Mouse (Mus musculus) gastrocnemius, adult 18-20 months (tissue): ENCODE data around the gene Lrrc26. TPM values are rescaled to one million over a fixed set of nuclear protein-coding genes. Genes with fewer than 3 reads are reported as not detected.
A peak's percentile ranks its signal among the peaks of the same experiment; 100 is the strongest.

Source experiments
- DNase-seq: peaks from one replicate; pipeline ENCODE4 v3.0.0; 2021; ENCODE audit warnings: low spot score
- total RNA-seq, 2 experiments: library from RNA; stranded (reverse); gene quantifications; 2 replicates each; pipeline ENCODE4 v1.2.3; 2021

Lrrc26 gene
- total RNA-seq, 2 experiments from 2014 or later, result not detected

DNA sequence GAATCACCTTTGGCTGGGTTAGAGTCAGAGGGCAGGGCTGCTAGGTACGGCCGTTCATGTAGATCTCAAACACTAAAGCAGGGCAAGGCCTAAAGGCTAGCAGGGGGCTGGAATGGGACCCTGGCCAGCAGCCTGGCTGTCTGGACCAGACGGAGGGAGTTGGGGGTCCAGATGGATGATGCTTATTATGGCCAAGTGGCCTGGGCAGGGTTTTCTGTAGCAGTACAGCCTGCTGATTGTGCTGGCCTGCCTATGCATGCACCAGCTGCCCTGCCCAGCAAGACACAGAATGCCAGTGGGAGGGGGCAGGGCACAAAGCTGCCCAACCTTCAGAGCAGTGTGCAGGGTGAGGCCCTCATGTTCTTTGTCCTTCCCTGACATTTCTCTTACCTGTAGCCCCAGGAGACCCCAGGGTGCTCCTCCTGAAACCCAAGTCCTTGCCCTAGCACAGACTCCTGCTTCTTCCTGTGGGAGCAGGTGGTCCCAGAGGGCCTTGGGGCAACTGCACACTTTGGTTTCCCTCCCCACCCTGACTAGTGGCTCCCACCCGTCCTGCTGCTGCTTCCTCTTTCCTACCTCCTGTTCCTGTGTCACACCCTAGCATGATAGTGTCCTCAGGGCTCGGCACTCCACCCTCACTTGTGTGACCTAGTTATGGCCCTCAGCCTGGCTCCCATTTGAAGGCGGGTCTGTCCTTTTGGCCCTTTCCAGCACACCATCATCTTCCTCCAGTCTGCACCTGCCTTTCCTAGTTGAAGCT is 23.6 kb upstream of the Lrrc26 start:
- DNase-seq, result no peak

DNA sequence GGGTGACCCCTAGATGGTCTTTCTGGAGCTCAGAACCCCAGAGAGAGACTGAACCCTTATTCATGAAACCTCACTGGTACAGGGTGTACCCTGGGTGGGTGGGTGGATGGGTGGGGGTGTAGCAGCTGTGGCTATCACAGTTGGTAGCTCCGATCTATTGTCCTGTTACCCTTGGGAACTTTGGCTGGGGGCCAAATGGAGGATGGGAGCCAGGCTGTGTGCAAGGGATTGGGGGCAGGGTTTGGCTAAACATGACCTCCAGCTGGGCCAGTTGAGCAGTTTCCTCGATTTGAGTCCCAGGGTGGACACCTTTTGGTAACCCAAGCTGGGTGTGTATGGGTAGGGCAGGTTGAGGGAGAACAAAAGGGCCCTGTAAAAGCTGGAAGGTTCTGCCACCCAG is 23.0 kb upstream of the Lrrc26 start:
- DNase-seq, result no peak

DNA sequence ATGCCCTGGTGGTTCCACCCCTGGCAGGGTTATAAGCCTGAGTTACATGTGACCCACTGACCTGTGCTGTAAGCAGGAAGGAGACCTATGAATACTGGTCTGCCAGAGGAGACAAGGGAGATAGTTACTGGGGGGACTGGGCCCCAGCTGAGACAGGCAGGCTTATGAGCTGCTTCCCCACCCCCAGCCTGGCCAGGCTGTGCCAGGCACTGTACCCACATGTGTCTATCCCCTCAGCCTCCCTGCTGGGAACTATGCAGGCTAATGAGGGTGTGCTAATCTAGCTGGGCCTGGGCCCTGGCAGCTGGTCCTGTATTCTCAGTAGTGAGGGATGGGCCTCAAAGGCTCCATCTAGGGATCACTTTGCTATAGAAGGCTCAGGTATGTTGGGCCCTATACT is 22.5 kb upstream of the Lrrc26 start:
- no peak for DNase-seq

DNA sequence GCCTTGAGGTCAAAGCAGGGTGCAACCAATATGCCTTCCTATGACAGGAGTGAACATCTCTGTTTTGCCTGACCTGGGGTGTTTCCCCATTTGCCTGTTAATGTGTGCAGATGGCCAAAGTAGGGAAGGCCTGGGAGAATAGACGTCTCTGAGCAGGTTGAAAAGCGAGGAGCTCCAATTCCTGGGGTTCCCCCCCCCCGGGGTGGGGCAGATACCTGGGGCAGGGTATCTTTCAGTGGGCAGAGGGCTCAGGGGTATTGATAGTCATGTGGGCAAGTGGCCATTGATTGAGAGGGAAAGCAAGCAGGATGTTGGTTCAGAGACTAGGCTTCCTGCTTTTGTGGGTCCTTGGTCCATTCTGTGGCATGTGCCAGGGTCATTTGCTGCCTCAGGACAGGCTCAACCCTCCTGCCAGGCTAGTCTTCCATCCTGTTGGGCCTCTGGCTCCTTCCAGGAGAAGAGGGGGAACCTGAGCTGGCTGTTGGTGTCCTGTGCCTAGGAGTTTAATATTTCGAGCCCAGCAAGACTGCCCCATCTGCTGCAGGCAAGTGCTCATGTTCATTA is 21.9 kb upstream of the Lrrc26 start:
- no peak for DNase-seq

DNA sequence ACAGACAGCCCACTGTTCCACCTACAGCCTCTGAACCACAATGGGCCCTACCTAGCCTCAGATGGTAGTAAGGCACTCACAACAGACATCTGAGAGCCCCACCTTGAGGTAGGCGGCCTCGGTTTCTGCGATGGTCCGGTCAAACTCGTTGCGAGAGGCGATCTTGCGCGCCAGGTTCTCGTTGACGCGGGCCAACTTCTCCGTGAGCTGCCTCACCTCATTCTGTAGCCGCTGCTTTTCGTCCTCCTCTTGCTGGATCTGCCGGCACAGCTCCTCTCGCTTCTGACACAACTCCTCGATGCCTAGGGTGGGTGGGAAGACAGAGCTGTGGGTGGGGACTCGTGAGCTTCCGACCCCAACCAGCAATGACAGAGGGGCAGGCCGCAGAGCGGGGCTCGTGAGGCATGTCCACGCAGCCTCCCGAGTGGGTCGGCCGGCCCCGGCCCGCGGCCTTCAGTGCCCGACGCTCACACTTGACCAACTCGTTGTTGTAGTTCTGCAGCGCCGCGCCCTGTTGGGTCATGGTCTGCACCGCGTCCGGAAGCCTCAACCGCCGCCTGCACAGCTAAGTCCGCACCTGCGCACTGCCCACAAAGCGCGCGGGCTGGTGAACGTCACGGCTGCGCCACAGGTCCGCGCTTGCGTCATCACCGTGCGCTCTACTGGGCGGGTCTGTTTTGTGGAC is 17.7 kb upstream of the Lrrc26 start, which contains the start of the genes Ssna1 and Anapc2:
Gene Ssna1, minus strand, starts transcription at position 612 of the 685 bp plus-strand sequence.
Gene Anapc2, plus strand, starts transcription at position 652 of the 685 bp plus-strand sequence.
- DNase-seq, result peak; percentile 97

DNA sequence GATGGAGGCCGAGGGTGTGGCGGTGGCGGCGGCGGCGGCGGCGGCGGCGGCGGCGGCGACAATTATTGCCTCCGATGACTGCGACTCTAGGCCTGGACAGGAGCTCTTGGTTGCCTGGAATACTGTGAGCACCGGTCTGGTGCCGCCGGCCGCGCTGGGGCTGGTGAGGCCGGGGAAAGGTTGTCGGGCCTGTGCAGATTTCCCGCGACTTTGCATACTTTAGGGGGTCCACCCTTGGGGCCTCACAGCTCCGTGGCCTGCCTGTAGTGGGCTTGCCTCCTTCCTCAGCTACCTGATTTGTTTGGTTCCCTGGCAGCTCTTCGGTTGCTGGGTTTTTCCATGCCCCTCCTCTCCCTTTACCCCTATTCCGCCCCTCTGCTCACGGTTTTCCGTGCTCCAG is 17.2 kb upstream of the Lrrc26 start:
- no peak for DNase-seq

DNA sequence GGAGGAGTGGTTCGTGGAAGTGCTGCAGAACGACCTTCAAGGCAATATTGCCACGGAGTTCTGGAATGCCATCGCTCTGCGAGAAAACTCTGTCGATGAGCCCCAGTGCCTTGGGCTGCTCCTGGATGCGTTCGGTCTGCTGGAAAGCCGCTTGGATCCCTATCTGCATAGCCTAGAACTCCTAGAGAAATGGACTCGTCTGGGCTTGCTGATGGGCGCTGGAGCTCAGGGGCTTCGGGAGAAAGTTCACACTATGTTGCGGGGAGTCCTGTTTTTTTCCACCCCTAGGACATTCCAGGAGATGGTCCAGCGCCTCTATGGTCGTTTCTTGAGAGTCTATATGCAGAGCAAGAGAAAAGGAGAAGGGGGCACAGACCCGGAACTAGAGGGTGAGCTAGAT is 16.7 kb upstream of the Lrrc26 start:
- no peak for DNase-seq

DNA sequence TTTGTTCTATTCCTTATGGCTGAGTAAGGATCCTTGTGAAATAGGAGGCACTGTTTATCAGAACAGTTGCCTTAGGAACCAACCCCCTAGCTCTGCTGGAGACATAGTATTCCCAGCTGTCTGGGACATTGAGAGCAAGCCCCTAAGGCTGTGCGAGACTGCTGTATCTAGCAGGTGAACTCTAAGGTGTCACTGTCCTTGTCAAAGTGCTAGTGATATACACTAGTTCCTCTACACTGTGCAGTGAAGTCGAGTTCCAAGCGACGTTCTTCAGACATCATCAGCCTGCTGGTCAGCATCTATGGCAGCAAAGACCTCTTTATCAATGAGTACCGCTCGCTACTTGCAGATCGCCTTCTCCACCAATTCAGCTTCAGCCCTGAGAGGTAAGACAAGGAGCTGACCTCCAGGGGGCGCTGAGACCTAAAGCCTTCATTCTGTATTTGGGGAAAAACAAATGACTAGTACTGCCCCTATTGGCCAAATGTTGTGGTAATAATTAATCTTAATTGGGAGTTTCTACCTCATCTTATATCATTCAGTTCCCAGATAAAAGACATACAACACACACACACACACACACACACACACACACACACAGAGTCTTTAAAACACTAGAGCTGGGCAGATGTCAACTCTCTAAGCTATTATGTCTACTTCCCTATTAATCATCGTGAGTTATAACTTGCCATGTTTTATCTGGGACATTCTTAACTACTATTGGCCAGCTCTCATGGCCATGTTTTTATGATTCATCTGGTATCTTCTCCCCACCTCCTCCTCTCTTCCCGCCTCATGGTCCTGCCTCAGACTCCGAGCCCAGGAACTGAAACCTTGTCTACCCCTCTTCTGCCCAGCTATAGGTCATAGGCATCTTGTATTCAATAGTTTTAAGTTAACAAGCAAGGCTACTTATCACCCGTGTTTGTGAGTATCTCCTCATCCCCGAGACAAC is 10.5 kb upstream of the Lrrc26 start:
- peak; percentile 75 for DNase-seq

DNA sequence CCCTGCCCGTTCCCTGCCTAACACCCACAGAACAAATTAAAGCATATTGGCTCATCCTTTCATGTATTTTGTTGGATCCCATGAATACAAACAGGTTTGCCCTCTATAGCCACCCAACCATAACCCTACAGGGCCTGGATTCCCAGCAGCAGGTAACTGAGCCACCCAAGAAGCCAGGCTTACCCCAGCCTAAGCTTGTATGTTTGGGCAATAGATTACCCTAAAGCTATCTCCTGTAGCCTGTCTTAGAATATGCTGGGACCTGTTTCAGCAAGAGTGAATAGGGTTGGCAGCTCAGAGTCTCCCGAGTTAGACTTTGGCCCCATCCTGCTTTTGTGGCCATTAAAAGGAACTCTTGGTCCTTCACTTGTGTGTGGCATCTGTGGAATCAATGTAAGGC is 4.2 kb upstream of the Lrrc26 start:
- DNase-seq, result no peak

DNA sequence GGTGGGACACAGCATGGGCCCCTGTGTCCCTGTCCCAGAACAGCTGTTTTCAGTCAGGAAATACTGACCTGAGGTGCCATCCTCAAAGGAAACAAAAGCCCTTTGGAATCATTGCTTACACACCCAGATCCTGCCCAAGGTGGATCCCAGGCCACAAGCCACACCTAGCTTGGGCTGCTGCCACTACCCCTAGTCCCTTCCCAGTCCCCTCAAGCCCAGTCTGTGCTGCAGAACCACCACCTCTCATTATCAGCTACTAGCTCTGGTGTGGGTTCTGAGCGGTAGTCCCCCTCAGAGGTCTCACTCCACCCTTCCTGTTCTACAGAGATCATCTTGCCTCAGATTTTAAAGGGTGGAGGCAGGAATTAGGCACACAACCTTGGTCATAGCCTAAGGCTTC is 3.4 kb upstream of the Lrrc26 start:
- no peak for DNase-seq

DNA sequence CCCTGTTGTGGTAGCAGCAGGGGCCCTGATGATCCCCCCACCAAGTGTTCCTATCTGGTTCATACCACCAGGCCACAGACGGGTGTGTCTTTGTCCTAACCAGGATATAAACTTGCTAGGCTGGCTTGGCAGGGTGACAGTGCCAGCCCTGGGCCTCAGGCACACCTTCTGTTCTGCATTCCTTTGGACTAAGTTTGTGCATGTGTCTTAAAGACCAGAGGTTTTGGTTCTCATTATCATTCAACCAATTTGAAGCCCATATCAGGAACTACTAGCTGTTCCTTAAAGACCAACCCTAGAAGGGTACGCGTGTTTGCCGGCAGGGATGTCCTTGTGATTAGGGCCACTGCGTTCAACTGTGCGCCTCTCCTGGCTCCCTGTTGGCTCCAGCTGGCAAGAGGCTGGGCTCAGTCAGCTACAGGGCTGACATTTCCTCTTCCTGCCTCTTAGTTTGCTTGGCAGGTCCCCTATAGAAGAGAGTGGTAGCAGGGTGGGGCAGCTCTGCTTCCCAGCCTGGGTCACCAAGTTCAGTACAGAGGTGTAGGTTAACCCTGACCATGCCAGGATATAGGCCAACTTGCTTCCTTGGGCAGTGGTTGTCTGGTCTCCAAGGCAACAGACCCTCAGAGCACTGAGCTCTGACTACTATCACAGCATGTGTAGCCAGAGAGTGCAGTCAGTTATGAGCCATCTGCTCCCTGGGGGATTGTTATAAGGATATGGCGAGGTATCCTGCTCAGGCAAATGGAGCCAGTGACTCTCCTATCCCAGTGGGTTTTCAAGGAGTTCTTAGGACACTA is 2.7 kb upstream of the Lrrc26 start:
- DNase-seq, result no peak

DNA sequence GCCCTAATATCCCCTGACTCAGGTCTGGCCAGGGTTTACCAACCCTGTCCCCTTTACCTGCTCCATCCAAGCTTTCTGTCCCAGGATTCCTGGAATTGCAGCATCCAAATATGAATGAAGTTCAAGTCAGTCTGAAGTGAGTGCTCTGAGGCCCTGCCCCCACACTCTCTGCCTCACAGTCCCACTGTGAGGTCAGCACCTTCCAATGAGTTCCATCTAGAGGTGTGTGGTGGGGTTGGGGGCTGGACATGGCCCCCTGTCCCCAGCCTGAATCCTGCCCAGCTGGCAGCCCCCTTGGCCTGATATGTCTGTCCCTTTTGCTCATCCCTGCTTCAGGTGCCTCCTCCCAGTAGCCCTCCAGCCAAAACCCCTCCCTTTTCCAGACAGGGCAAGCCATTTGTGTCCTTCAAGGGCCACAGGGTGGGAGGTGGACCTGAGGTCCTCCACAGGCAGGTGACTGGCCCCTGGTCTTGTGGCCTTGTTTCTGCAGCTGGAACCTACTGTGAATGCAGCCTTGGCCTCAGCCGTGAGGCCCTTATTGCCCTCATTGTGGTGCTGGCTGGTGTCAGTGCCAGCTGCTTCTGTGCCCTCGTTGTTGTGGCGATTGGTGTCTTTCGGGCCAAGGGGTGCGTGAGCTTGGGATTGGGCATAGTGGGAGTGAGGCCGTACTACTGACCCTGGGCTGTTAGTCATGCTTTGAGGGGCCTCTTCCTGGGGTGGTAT is 1.6 kb upstream of the Lrrc26 start, which contains the start of gene Tmem210:
Gene Tmem210, plus strand, starts transcription at position 219 of the 723 bp plus-strand sequence.
- no peak for DNase-seq

DNA sequence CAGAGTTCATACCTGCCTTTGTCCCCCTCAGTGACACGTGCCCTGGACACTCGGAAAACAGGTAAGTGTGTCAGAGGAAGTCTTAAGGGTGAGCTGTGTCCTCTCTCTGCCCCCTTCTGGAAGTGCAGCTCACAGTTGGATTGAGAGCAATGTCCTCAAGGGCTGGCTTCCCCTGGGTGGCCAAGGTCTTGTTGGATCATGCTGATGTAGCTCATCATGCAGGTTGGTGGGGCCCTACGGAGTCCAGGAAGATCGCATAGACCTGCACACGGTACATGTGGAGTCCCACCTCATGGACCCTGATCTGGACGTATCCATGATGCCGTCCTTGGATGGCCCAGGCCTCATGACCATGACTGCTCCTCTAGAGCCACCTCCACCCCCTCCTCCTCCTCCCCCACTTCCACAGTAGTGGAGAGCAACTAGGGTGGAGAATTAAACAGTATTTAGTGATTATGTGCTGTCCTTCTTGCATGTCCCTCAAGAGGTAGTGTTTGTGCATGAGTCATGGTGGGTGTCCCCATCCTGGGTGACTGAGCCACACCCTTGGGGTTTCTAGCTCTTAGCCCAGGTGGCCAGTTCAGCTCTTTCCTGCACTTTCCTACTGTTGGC is 875 bp upstream of the Lrrc26 start:
- no peak for DNase-seq

DNA sequence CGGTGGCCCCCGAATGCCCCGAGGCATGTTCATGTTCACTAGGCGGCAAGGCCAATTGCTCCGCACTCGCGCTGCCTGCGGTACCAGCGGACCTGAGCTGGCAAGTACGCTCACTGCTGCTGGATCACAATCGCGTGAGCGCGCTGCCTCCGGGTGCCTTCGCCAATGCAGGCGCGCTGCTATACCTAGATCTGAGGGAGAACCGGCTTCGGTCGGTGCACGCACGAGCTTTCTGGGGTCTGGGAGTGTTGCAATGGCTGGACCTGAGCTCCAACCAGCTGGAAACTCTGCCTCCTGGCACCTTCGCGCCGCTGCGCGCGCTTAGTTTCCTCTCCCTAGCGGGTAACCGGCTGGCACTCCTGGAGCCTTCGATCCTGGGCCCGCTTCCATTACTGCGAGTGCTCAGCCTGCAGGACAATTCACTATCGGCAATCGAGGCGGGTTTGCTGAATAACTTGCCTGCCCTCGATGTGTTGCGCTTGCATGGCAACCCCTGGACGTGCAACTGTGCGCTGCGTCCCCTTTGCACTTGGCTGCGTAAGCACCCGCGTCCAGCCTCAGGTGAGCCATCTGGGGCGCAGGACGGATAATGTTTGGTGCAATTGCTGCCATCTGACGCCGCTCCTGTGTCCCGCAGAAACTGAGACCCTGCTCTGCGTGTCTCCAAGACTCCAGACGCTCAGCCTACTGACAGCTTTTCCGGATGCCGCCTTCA is 543 bp downstream of the Lrrc26 start:
- DNase-seq, result no peak

DNA sequence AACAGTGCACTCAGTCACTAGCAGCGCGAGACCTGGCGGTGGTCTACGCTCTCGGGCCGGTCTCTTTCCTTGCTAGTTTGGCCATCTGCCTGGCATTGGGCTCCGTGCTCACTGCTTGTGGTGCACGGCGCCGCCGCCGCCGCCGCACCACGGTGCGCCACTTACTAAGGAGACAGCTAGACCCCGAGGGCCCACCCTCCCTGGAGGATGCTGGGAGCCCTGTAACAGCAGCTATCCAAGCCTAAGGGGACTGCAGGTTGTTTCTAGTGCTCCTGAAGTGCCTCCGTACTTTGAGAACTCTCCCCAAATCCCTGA is 1.1 kb downstream of the Lrrc26 start:
- no peak for DNase-seq

DNA sequence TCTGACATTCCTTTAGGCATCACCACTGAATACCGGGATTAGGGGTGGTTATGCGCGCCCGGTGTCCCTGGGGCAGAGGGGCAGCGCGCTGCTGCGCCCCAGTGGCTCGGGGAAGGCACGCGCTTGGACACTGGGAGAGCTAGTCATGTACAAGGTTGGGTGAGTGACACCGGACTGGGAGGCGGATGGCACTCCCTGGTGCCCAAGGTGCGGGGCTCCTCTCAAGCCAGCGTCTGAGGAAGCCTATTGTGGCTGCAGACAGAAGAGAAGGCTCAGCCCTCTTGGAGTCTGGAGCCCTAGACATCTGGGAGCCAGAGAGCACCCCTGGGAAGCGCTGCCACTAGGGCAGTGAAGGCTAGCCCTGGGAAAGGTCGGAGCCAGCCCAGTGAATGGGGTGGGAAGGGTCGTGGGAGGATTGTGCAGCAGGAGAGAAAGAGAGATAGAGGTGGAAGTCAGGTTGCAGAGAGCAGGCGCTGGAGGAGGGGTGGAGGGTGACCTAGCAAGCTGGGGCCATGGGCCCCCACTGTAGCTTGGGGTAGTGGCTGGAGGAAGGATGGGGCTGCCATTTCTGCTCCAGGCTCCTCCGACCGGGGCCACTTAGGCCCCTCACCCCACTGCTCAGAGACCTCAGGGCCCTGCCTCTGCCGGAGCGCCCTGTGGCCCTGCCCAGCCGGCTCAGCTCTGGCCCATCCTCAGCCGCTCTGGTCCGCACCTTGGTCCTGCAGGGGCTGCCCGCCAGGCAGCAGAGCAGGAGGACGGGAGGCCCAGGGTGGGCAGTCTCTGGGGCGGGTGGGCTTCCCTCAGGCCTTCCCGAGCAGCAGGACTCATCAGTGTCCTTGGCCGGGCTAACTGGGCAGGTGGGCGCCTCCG is 1.7 kb downstream of the Lrrc26 start:
- DNase-seq, result no peak

DNA sequence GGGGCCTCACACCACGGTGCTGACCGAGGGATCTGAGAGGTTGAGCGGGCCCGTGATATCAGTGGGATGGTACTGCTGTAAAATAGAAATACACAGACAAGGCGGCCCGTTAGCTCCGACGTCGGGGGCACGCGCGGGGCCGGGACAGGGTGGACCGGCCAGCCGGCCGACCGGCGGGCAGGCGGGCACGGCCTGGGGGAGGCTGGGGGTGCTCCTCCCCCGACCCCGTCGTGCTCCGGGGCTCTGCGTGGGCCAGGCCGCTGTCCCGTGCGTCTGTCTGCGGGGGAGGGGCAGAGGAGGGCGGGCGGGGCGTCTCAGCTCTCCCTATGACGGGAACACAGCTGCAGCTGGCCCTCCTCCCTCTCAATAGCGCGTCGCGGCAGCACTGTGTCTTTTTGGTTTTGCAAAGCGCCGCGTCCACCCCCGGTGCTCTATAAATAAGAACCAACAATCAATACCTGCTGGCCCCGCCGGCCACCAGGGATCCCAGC is 2.4 kb downstream of the Lrrc26 start:
- peak; percentile 28 for DNase-seq

DNA sequence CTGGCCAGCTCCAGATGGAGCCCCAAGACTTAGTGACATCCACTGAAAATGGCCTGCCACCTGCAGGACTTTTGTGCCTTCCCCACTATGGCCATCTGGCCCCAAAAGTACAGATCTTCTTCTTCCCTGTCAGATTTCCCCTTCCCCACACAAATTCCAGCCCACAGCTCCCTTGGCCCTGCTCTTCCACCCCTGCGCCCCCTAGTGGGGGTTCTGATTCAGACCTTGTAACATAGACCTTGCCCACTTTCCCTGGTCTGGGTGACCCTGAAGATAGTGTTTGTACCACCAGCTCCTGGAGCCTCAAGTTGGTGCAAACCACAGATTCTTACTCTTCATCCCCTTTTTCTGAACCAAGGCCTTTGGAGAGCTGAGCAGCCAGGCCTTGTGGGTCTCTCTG is 3.1 kb downstream of the Lrrc26 start:
- peak; percentile 75 for DNase-seq
